Mouse (Mus musculus) neural tube, embryonic 15.5 days (tissue): ENCODE measurements around the gene Tdgf1. TPM values are rescaled to one million over a fixed set of nuclear protein-coding genes. Genes with fewer than 3 reads are reported as not detected.

Experiments used
- ATAC-seq: fragments of 200-750 bp; cut with Nextera tagmentation; 2 replicates; pipeline ENCODE4 v1.8.0; 2017; ENCODE audit warnings: mild to moderate bottlenecking, moderate TSS enrichment, moderate library complexity; ENCODE audit not compliant: low FRiP score
- H3K27ac ChIP-seq: fragments of 300-500 bp; sonication (generic); replicated peaks from 2 replicates; pipeline ENCODE4 v1.5.1; 2015; ENCODE audit warnings: mild to moderate bottlenecking, inconsistent platforms
- H3K27me3 ChIP-seq: fragments of 300-500 bp; sonication (generic); replicated peaks from 2 replicates; pipeline ENCODE4 v1.6.1; 2015; ENCODE audit warnings: inconsistent platforms
- H3K36me3 ChIP-seq: fragments of 300-500 bp; sonication (generic); 2 replicates; pipeline ENCODE4 v1.6.1; 2015; ENCODE audit warnings: inconsistent platforms
- H3K4me1 ChIP-seq: fragments of 300-500 bp; sonication (generic); 2 replicates; pipeline ENCODE4 v1.6.1; 2015; ENCODE audit warnings: inconsistent platforms
- H3K4me2 ChIP-seq: fragments of 300-500 bp; sonication (generic); 2 replicates; pipeline ENCODE4 v1.6.1; 2015; ENCODE audit warnings: inconsistent platforms, mild to moderate bottlenecking, moderate library complexity
- H3K4me3 ChIP-seq: fragments of 300-500 bp; sonication (generic); replicated peaks from 2 replicates; pipeline ENCODE4 v1.5.1; 2015; ENCODE audit warnings: mild to moderate bottlenecking, inconsistent platforms
- H3K9ac ChIP-seq: fragments of 300-500 bp; sonication (generic); replicated peaks from 2 replicates; pipeline ENCODE4 v1.6.1; 2015; ENCODE audit warnings: mild to moderate bottlenecking, inconsistent platforms
- H3K9me3 ChIP-seq: fragments of 300-500 bp; sonication (generic); replicated peaks from 2 replicates; pipeline ENCODE4 v1.6.1; 2016; ENCODE audit warnings: inconsistent platforms
- WGBS: fragments of 180-500 bp; shearing (Covaris S2); methylation state at CpG from one replicate; pipeline ENCODE4 v1.1.7; 2015; ENCODE audit warnings: mixed read lengths; 5-methylcytosine and 5-hydroxymethylcytosine counted together
- polyA plus RNA-seq: library from polyadenylated mRNA; unstranded; fragments of >200 nt; fragmentation: Nextera tagmentation; extraction: Ambion mirVana; gene quantifications from 2 replicates; pipeline ENCODE4 v1.2.1, GENCODE M21; 2015

Gene Tdgf1
- polyA plus RNA-seq, 1 experiment from 2014 or later: 0.28 TPM

DNA sequence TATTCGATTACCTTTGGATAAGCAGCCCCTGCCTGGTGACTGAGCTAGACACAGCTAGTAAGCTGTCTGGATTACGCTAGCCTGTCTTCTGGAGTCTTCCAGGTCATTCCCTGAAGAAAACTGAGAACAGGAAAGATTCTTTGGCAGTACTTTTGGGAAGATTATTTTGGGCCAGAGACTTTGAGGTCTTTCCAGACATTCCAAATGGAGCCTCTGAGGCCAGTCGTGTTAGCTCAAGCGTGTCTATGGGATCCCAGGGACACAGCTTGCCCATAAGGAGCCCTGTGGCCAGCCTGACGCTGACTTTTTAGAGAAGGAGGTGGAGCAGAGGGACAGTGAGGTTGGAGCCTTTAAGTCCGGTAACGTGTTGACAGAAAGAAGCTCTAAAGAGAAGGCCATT is 10.0 kb downstream of the Tdgf1 start:
- Histone ChIP-seq H3K9me3 (no peaks in the 10 kb centered on the region), H3K27me3 (no peaks in the 10 kb centered on the region), H3K4me2 (no peak overlapping the region), H3K36me3 (no peaks in the 10 kb centered on the region), H3K27ac (no peak overlapping the region), H3K9ac (no peak overlapping the region), H3K4me1 (peaks cover 14% of the 10 kb centered on the region), H3K4me3 (no peak overlapping the region)
- ATAC-seq: no peak
- 82% methylated on average over 7 of the region's 7 CpGs for WGBS

DNA sequence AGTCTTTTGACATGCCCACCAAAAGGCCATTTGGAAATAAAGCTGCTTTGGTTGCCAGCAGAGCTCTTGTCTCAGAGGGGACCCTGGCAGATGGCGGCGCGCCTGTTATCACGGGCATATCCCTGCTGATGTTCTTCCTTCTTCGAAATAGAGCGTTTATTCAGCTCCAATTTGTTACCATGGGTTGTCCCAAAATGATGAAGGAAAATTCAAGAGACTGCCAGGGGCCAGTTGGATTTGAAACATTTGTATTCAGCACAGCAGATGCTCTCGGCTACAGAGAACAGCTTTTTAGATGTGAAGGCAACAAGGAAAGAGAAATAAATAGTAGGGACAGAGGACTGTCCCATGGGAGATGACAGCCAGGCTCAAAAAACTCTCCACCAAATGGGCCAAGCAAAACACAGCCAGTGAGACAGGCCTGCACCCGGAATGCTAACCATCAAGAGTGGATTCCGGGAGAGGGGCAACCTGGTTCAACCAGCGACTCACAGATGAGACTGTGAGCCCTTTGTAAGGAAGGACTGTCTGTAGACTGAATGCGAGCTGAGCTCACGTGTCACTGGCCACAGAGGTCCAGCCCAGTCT is 12.0 kb downstream of the Tdgf1 start:
- Histone ChIP-seq H3K4me1 (peaks cover 14% of the 10 kb centered on the region), H3K9ac (no peak overlapping the region), H3K36me3 (no peaks in the 10 kb centered on the region), H3K27me3 (no peaks in the 10 kb centered on the region), H3K9me3 (no peaks in the 10 kb centered on the region), H3K4me2 (no peak overlapping the region), H3K4me3 (no peak overlapping the region), H3K27ac (peak overlapping the region; percentile 74)
- peak; percentile 69 for ATAC-seq
- 45% methylated on average over 12 of the region's 12 CpGs for WGBS

DNA sequence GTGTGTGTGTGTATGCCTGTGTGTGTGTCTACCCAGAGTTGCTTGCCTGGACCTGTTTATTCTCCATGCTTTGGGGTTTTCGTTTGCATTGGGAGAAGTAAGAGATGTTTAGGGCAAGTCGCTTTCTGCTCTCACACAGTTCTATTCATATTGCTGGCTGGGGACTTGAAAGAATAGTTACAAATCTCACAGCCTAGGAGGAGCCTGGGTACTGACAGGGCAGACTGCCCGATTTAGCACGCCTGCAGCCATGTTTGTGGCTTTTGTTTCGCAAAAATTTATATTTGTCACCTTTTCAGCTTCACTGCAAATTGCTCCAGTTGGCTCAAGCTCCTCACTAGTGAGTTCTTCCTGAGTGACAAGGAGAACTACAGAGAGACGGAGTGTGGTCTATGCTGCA is 14.4 kb downstream of the Tdgf1 start:
- H3K4me1 ChIP-seq: peaks cover 14% of the 10 kb centered on the region
- H3K36me3 ChIP-seq: no peaks in the 10 kb centered on the region
- no peak overlapping the region for H3K27ac ChIP-seq
- H3K9ac ChIP-seq: no peak overlapping the region
- H3K4me3 ChIP-seq: no peak overlapping the region
- no peak overlapping the region for H3K4me2 ChIP-seq
- no peaks in the 10 kb centered on the region for H3K9me3 ChIP-seq
- no peaks in the 10 kb centered on the region for H3K27me3 ChIP-seq
- no peak; the same call in 1 of the 2 replicates for ATAC-seq
- WGBS: 33% methylated on average over 6 of the region's 6 CpGs

DNA sequence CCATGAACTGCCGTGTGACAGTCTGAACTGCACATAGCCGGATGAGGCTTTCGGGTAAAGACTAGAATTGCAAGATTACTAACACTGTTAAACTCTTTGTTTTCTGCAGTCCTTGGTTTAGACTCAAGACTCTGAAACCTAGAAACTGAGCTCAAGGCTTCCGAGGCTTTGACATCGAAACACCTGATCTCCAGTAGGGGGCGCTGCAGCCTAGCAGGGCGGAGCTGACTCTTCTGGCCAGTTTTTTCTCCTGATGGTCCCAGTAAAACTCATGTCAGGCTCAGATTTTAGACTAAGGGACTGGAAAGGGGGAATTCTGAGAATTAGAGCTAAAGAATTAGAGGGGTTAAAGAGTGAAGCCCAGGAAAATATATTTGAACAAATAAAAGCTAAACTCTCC is 23.2 kb downstream of the Tdgf1 start:
- Histone ChIP-seq H3K27me3 (no peaks in the 10 kb centered on the region), H3K4me2 (no peak overlapping the region), H3K36me3 (no peaks in the 10 kb centered on the region), H3K9me3 (no peaks in the 10 kb centered on the region), H3K4me1 (no peaks in the 10 kb centered on the region), H3K4me3 (no peak overlapping the region), H3K27ac (no peak overlapping the region), H3K9ac (no peak overlapping the region)
- ATAC-seq: no peak
- WGBS: 17% methylated on average over 7 of the region's 7 CpGs

DNA sequence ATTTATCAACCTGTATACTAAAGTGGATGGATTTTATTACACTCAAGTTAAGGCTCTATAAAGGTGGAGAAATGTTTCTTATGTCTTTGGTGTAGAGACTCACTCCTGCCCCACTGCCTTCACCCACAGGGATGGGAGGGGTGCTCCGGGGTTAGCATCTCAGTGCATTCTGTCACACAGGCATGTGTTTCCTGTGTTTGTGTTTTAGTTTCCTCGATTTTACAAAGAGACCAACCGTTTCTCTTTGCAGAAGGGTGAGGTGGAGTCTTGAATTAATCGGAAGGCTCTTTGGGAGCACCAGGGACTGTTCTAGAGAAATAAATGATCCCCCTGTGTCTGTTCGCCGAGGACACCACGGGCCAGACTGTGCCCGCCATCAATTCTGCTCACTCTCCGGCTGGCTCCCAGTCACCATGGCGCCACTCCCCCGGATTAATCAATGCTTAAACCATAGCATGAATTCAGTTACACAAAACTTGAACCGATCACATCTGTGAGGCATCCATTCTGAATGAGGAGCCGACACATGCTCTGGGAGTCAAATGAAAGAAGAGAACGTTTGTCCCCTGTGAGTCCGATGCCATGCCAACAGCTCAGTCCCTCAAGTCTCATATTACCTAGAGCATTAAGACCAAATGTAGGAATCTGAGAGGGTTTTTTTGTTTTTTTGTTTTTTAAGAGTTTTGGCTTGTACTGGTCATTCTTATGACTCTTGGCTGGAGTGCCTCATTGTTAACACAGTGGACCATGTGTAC is 25.1 kb downstream of the Tdgf1 start:
- Histone ChIP-seq H3K27me3 (no peaks in the 10 kb centered on the region), H3K9me3 (no peaks in the 10 kb centered on the region), H3K36me3 (no peaks in the 10 kb centered on the region), H3K4me3 (no peak overlapping the region), H3K9ac (no peak overlapping the region), H3K4me2 (no peak overlapping the region), H3K27ac (no peak overlapping the region; the same call in 1 of the 2 replicates), H3K4me1 (no peaks in the 10 kb centered on the region)
- 40% methylated on average over 15 of the region's 15 CpGs for WGBS
- ATAC-seq: peak; percentile 35; the same call in 1 of the 2 replicates

DNA sequence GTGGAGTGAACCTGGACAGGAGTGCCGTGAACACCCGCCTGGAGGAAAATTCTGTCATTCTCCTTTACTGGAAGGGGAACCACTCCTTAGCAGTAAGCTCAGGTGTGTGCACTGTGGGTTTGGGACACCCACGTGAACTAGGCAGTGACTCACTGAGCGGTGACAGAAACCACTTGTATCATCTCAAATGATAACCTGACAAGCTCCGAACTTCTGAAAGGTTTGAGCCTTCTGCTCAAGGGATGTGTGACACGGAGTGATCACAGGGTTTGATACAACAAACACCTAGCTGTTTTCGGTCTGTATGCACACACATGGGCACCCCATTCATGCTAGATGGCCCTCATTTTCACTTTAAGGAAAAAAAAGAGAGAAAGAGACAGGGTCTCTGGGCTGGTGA is 29.2 kb downstream of the Tdgf1 start, which contains the start of gene Fam240a:
TSS of gene Fam240a (minus strand) at position 76 of the 400 bp plus-strand sequence.
- H3K27me3 ChIP-seq: no peaks in the 10 kb centered on the region
- no peaks in the 10 kb centered on the region for H3K36me3 ChIP-seq
- ATAC-seq: no peak
- no peak within 1 kb of the TSS for H3K9ac ChIP-seq
- WGBS: 95% methylated on average over 7 of the region's 7 CpGs
- H3K27ac ChIP-seq: no peak within 1 kb of the TSS
- no peak within 1 kb of the TSS for H3K4me2 ChIP-seq
- no peaks in the 10 kb centered on the region for H3K9me3 ChIP-seq
- no peaks in the 10 kb centered on the region for H3K4me1 ChIP-seq
- no peak within 1 kb of the TSS for H3K4me3 ChIP-seq

DNA sequence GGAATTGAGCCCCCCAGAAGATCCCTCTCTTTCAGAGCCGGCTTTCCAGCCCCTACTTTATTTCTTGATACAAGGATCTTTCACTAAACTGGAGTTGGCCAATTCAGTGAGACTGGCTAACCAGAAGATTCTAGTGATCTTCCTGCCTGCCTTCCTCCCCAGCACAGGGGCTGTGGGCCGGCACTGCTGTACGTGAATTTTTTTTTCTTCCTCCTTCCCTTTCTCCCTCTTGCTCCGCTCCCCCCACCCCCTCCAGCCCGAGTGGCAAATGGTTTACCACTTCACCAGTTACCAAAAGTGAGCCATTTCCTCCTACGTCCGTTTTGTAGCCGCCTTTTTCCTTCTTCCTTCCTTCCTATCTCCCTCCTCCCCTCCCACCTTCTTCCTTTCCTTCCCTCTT is 30.5 kb downstream of the Tdgf1 start:
- H3K9me3 ChIP-seq: no peaks in the 10 kb centered on the region
- H3K4me1 ChIP-seq: no peaks in the 10 kb centered on the region
- H3K4me3 ChIP-seq: no peak overlapping the region
- H3K27me3 ChIP-seq: no peaks in the 10 kb centered on the region
- no peaks in the 10 kb centered on the region for H3K36me3 ChIP-seq
- no peak overlapping the region for H3K4me2 ChIP-seq
- no peak overlapping the region for H3K9ac ChIP-seq
- no peak overlapping the region for H3K27ac ChIP-seq
- no peak for ATAC-seq
- 69% methylated on average over 8 of the region's 8 CpGs for WGBS

DNA sequence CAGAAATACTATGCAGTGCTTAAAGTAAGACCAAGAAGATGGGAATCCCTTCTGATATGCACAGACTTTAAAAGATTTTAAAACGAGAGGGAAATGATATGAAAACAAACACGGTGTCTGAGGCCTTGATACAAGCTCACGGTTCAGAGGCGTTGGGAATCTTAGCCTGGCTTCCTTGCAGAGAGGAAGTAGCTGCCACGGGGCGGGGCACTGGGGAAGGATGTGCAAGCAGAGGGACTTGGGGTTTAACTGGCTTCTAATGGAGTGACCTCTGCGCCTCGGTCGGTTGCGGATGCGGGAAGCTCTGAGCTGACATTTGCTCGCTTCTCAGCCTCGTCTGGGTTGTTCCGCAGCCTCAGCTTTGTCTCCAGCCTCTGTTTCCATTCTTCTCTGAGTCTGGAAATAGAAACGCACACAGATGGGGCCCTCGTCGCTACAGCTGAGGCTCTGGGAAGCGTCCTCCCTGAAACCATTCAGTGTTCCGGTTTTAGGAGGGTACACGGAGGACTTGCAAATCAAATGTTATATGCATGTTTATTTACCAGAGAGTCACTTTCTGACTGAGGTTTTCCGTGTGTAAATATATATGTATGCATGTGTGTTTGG is 31.2 kb downstream of the Tdgf1 start:
- H3K27ac ChIP-seq: no peak overlapping the region
- no peaks in the 10 kb centered on the region for H3K9me3 ChIP-seq
- ATAC-seq: no peak
- no peak overlapping the region for H3K9ac ChIP-seq
- H3K36me3 ChIP-seq: no peaks in the 10 kb centered on the region
- H3K4me1 ChIP-seq: no peaks in the 10 kb centered on the region
- H3K4me3 ChIP-seq: no peak overlapping the region
- no peak overlapping the region for H3K4me2 ChIP-seq
- no peaks in the 10 kb centered on the region for H3K27me3 ChIP-seq
- WGBS: 49% methylated on average over 21 of the region's 21 CpGs

DNA sequence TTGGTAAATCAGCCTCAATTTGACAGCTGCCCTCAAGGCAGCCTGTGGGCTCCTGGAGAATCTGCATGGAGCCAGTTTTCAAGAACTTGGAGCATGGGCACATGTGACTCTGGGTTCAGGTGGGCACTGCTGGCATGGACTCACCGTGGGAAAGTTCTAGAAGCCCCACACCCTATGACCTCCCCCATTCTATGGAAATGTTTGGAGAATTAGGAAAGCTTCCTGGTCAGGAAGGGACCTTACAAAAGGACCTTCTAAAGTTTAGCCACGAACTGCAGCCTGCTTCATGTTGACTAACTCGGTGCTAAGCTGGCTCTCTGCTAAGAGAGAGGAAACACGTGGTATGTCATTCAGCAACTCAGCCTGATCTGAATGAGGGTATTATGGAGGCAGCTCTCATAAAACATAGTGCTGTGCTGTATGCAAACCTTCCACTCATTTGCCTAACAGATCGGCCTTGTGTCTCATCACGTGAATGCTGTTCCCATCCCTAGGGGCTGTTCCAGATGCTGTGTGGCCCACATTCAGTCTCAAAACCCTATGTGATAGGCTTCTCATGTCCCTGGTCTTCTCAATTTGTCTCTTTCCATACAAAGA is 36.5 kb downstream of the Tdgf1 start:
- WGBS: 76% methylated on average over 6 of the region's 6 CpGs
- ATAC-seq: no peak
- no peaks in the 10 kb centered on the region for H3K36me3 ChIP-seq
- H3K4me2 ChIP-seq: no peak overlapping the region
- no peaks in the 10 kb centered on the region for H3K27me3 ChIP-seq
- H3K9me3 ChIP-seq: no peaks in the 10 kb centered on the region
- no peak overlapping the region for H3K4me3 ChIP-seq
- H3K4me1 ChIP-seq: no peaks in the 10 kb centered on the region
- no peak overlapping the region for H3K9ac ChIP-seq
- H3K27ac ChIP-seq: no peak overlapping the region

DNA sequence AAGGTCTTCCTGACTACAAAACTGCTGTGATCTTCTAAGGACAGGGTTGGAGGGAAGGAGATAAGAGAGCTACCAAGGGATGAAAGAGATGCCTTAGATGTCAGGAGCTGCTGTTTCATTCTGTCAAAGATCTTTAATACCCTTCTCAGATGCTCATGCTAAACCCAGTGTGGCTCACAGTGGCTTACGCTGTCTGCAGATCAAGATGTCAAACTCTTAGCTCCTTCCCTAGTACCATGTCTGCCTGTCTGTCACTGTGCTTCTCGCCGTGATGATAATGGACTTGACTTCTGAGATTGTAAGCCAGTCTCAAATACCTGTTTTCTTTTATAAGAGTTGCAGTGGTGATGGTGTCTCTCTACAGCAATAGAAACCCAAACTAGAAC is 37.3 kb downstream of the Tdgf1 start:
- Histone ChIP-seq H3K4me2 (no peak overlapping the region), H3K36me3 (no peaks in the 10 kb centered on the region), H3K27ac (no peak overlapping the region), H3K9me3 (no peaks in the 10 kb centered on the region), H3K27me3 (no peaks in the 10 kb centered on the region), H3K4me1 (no peaks in the 10 kb centered on the region), H3K9ac (no peak overlapping the region), H3K4me3 (no peak overlapping the region)
- WGBS: 97% methylated on average over 3 of the region's 3 CpGs
- no peak for ATAC-seq

DNA sequence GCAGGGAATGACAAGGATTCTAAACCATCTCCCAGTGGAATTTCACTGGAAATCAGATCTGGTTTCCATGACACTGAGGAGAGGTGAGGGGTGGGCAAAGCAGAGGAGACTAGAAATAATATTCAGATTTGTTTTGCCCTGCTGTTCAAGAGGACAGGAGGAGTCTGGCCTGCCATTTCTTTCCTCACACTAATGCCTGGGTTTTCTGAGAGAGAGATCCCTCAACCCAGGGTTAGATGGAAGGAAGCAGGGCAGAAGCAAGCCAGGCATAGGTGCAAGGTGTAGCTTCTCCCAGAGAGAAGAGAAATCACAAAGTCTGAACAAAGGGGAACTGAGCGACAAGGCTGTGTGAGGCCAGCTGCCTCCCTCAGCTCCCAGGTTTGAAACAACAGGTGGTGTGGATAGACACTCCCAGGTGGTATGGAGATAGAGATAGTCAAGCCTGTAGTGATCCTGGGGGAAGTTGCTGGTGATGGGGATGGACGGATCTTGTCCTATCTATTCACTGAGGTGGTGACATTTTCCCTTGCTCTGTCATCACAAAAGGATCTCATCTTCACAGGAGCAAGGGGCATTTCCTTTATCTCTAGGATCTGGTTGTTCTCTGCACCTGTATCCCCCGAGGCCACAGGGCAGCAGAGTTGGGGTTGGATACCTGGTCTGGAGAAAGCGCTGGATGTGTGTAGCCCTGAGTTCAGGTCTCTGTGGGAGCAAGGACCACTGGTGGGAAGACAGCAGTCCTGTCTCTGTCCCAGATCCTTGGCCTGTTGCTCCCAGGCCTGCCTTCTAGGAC is 37.9 kb downstream of the Tdgf1 start:
- 85% methylated on average over 4 of the region's 4 CpGs for WGBS

More for the DNA sequence above, 37.9 kb downstream of the Tdgf1 start:
- Histone ChIP-seq H3K9me3 (no peaks in the 10 kb centered on the region), H3K27me3 (no peaks in the 10 kb centered on the region), H3K4me2 (no peak overlapping the region), H3K4me1 (no peaks in the 10 kb centered on the region), H3K27ac (no peak overlapping the region), H3K36me3 (no peaks in the 10 kb centered on the region), H3K9ac (no peak overlapping the region), H3K4me3 (no peak overlapping the region)
- no peak for ATAC-seq
